ENCODE assay signal across 10 mouse cellular contexts in genomic region chr6:116672349-116672748, GRCm38 (mm10). TPM values are rescaled to one million over a fixed set of nuclear protein-coding genes. Genes with fewer than 3 reads are reported as not detected.
DNase-seq lines count a peak whose midpoint lies in the region; ATAC-seq lines count a peak whose summit lies in the region.
"Had no signal": no experiment of that assay in that cellular context is flagged by ENCODE, and none has a peak within 500 bp of the region (broad histone marks: within the 10 kb centered on the region; RNA-seq: fewer than 3 reads in every experiment).

No protein-coding gene starts in this region.

- DNase-seq in limb, embryonic 10.5 days (ENCODE audit: low spot score) = no peak
- DNase-seq in embryonic facial prominence, embryonic 14.5 days (ENCODE audit: low spot score) = no peak
- no peak for DNase-seq in thymus, adult 18-20 months
- DNase-seq in natural killer cell, adult 2 months (ENCODE audit: low spot score in 2 of 2) = no peak
- DNase-seq: adrenal gland, postnatal 10 days; liver, embryonic 13.5 days had no signal

- 80% methylated on average over 5 of the region's 5 CpGs for WGBS in limb, embryonic 12.5 days
- WGBS in limb, embryonic 10.5 days = 81% methylated on average over 5 of the region's 5 CpGs
- 67% methylated on average over 5 of the region's 5 CpGs for WGBS in embryonic facial prominence, embryonic 14.5 days
- WGBS in hindbrain, embryonic 15.5 days = 46% methylated on average over 5 of the region's 5 CpGs
- WGBS in neural tube, embryonic 12.5 days = 67% methylated on average over 5 of the region's 5 CpGs

- H3K9me3 ChIP-seq in limb, embryonic 12.5 days = no peaks in the 10 kb centered on the region
- no peaks in the 10 kb centered on the region for H3K9me3 ChIP-seq in limb, embryonic 10.5 days (replicated peaks)
- no peaks in the 10 kb centered on the region for H3K9me3 ChIP-seq in embryonic facial prominence, embryonic 14.5 days (ENCODE audit: control insufficient read depth, low read length)
- H3K9me3 ChIP-seq in hindbrain, embryonic 15.5 days = no peaks in the 10 kb centered on the region
- no peaks in the 10 kb centered on the region for H3K9me3 ChIP-seq in neural tube, embryonic 12.5 days
- H3K9me3 ChIP-seq: liver, embryonic 13.5 days had no signal

- peak overlapping the region; percentile 92; the same call in 1 of the 2 replicates for H3K4me2 ChIP-seq in limb, embryonic 12.5 days
- H3K4me2 ChIP-seq in embryonic facial prominence, embryonic 14.5 days (ENCODE audit: low read depth, low read length) = peak overlapping the region; percentile 77
- peak overlapping the region; percentile 93 for H3K4me2 ChIP-seq in hindbrain, embryonic 15.5 days
- H3K4me2 ChIP-seq in neural tube, embryonic 12.5 days (replicated peaks) = peak overlapping the region; percentile 91

- ATAC-seq in limb, embryonic 12.5 days (ENCODE audit: insufficient number of reproducible peaks, insufficient read depth, low FRiP score, low TSS enrichment, low read depth) = no peak
- no peak for ATAC-seq in embryonic facial prominence, embryonic 14.5 days (ENCODE audit: low read depth)
- ATAC-seq in hindbrain, embryonic 15.5 days (ENCODE audit: low FRiP score, low read depth) = no peak
- no peak for ATAC-seq in neural tube, embryonic 12.5 days (ENCODE audit: low FRiP score, low read depth)
- ATAC-seq in activated CD4-positive, CD25-positive, alpha-beta regulatory T cell, adult 4 months = no peak

- H3K27me3 ChIP-seq in limb, embryonic 12.5 days = peaks cover 32% of the 10 kb centered on the region
- H3K27me3 ChIP-seq in limb, embryonic 10.5 days (ENCODE audit: low read depth, poor library complexity, severe bottlenecking) = peaks cover 50% of the 10 kb centered on the region
- H3K27me3 ChIP-seq in embryonic facial prominence, embryonic 14.5 days (replicated peaks; ENCODE audit: control insufficient read depth, insufficient read depth, low read length) = 0 out of 2 replicates have a peak, but pooled peaks cover 3% of the 10 kb centered on the region
- no peaks in the 10 kb centered on the region for H3K27me3 ChIP-seq in hindbrain, embryonic 15.5 days
- H3K27me3 ChIP-seq in neural tube, embryonic 12.5 days (replicated peaks) = no peaks in the 10 kb centered on the region

- no peak overlapping the region for H3K9ac ChIP-seq in limb, embryonic 12.5 days (replicated peaks)
- 0 out of 2 replicates have a peak overlapping the region, but pooled peaks have one; percentile 10 for H3K9ac ChIP-seq in embryonic facial prominence, embryonic 14.5 days (ENCODE audit: low read depth, low read length)
- no peak overlapping the region for H3K9ac ChIP-seq in hindbrain, embryonic 15.5 days
- H3K9ac ChIP-seq in neural tube, embryonic 12.5 days = 0 out of 2 replicates have a peak overlapping the region, but pooled peaks have one; percentile 59

- H3K4me1 ChIP-seq in limb, embryonic 12.5 days (replicated peaks) = peaks cover 30% of the 10 kb centered on the region
- peaks cover 59% of the 10 kb centered on the region for H3K4me1 ChIP-seq in limb, embryonic 10.5 days
- peaks cover 13% of the 10 kb centered on the region; the same call in 1 of the 2 replicates for H3K4me1 ChIP-seq in embryonic facial prominence, embryonic 14.5 days (ENCODE audit: control insufficient read depth, insufficient read depth, low read length)
- H3K4me1 ChIP-seq in hindbrain, embryonic 15.5 days (replicated peaks) = peaks cover 46% of the 10 kb centered on the region
- peaks cover 35% of the 10 kb centered on the region for H3K4me1 ChIP-seq in neural tube, embryonic 12.5 days

- no peak overlapping the region for H3K27ac ChIP-seq in limb, embryonic 12.5 days
- H3K27ac ChIP-seq in limb, embryonic 10.5 days = no peak overlapping the region
- H3K27ac ChIP-seq in embryonic facial prominence, embryonic 14.5 days (replicated peaks; ENCODE audit: low read depth, low read length) = no peak overlapping the region
- H3K27ac ChIP-seq in hindbrain, embryonic 15.5 days (replicated peaks) = 0 out of 2 replicates have a peak overlapping the region, but pooled peaks have one; percentile 22
- H3K27ac ChIP-seq in neural tube, embryonic 12.5 days = no peak overlapping the region
- H3K27ac ChIP-seq: liver, embryonic 13.5 days had no signal

- H3K36me3 ChIP-seq in limb, embryonic 12.5 days = no peaks in the 10 kb centered on the region
- H3K36me3 ChIP-seq in limb, embryonic 10.5 days = no peaks in the 10 kb centered on the region
- H3K36me3 ChIP-seq in embryonic facial prominence, embryonic 14.5 days (ENCODE audit: control insufficient read depth, insufficient read depth, low read length) = no peaks in the 10 kb centered on the region
- no peaks in the 10 kb centered on the region for H3K36me3 ChIP-seq in hindbrain, embryonic 15.5 days
- H3K36me3 ChIP-seq in neural tube, embryonic 12.5 days = no peaks in the 10 kb centered on the region
- H3K36me3 ChIP-seq: liver, embryonic 13.5 days had no signal

- no peak overlapping the region for H3K4me3 ChIP-seq in limb, embryonic 12.5 days (replicated peaks)
- H3K4me3 ChIP-seq in limb, embryonic 10.5 days = no peak overlapping the region
- H3K4me3 ChIP-seq in embryonic facial prominence, embryonic 14.5 days (ENCODE audit: low read depth, low read length) = no peak overlapping the region
- peak overlapping the region; percentile 55 for H3K4me3 ChIP-seq in hindbrain, embryonic 15.5 days
- H3K4me3 ChIP-seq in neural tube, embryonic 12.5 days = no peak overlapping the region

RNA-seq across cellular contexts. Expression of gene Rassf4, which starts 1.4 kb away (rescaled TPM):
- 6.2 and 6.5 TPM in 2 replicates for polyA plus RNA-seq in limb, embryonic 12.5 days (2016; fragmentation: Nextera tagmentation; extraction: Ambion mirVana)
- polyA plus RNA-seq in limb, embryonic 10.5 days (2016; fragmentation: Nextera tagmentation; extraction: Ambion mirVana) = 2.7 and 4.2 TPM in 2 replicates
- 17.5 and 17.9 TPM in 2 replicates for polyA plus RNA-seq in embryonic facial prominence, embryonic 14.5 days (2014; fragmentation: Nextera tagmentation; extraction: Ambion mirVana)
- 29.4 and 29.9 TPM in 2 replicates for polyA plus RNA-seq in hindbrain, embryonic 15.5 days (2015; fragmentation: Nextera tagmentation; extraction: Ambion mirVana)
- 34.1 and 38.3 TPM in 2 replicates for polyA plus RNA-seq in neural tube, embryonic 12.5 days (2016; fragmentation: Nextera tagmentation; extraction: Ambion mirVana)
- 1 to 10 TPM; 2.5 to 3.8 TPM for polyA plus RNA-seq in activated CD4-positive, CD25-positive, alpha-beta regulatory T cell, adult 4 months (2017; shearing (Covaris generic))

RNA-seq across cellular contexts. Expression of gene Depp1, which starts 21.9 kb away (rescaled TPM):
- polyA plus RNA-seq in limb, embryonic 12.5 days (2016; fragmentation: Nextera tagmentation; extraction: Ambion mirVana) = 19.9 and 22.1 TPM in 2 replicates
- polyA plus RNA-seq in limb, embryonic 10.5 days (2016; fragmentation: Nextera tagmentation; extraction: Ambion mirVana) = 34.4 and 34.7 TPM in 2 replicates
- polyA plus RNA-seq in embryonic facial prominence, embryonic 14.5 days (2014; fragmentation: Nextera tagmentation; extraction: Ambion mirVana) = 23.7 and 27.1 TPM in 2 replicates
- 10.8 and 12.2 TPM in 2 replicates for polyA plus RNA-seq in hindbrain, embryonic 15.5 days (2015; fragmentation: Nextera tagmentation; extraction: Ambion mirVana)
- polyA plus RNA-seq in neural tube, embryonic 12.5 days (2016; fragmentation: Nextera tagmentation; extraction: Ambion mirVana) = 12.3 and 14.6 TPM in 2 replicates
- under 1 TPM; 0.36 to 0.37 TPM for polyA plus RNA-seq in activated CD4-positive, CD25-positive, alpha-beta regulatory T cell, adult 4 months (2017; shearing (Covaris generic))

RNA-seq across cellular contexts. Expression of gene Zfp422, which starts 43.5 kb away (rescaled TPM):
- 262 and 269 TPM in 2 replicates for polyA plus RNA-seq in limb, embryonic 12.5 days (2016; fragmentation: Nextera tagmentation; extraction: Ambion mirVana)
- polyA plus RNA-seq in limb, embryonic 10.5 days (2016; fragmentation: Nextera tagmentation; extraction: Ambion mirVana) = 235 and 264 TPM in 2 replicates
- polyA plus RNA-seq in embryonic facial prominence, embryonic 14.5 days (2014; fragmentation: Nextera tagmentation; extraction: Ambion mirVana) = 131 and 154 TPM in 2 replicates
- polyA plus RNA-seq in hindbrain, embryonic 15.5 days (2015; fragmentation: Nextera tagmentation; extraction: Ambion mirVana) = 131 and 135 TPM in 2 replicates
- 236 and 240 TPM in 2 replicates for polyA plus RNA-seq in neural tube, embryonic 12.5 days (2016; fragmentation: Nextera tagmentation; extraction: Ambion mirVana)
- 10 to 100 TPM; 32.3 to 36.6 TPM for polyA plus RNA-seq in activated CD4-positive, CD25-positive, alpha-beta regulatory T cell, adult 4 months (2017; shearing (Covaris generic))

RNA-seq across cellular contexts. Expression of gene Tmem72, which starts 44.4 kb away (rescaled TPM):
- polyA plus RNA-seq in limb, embryonic 12.5 days (2016; fragmentation: Nextera tagmentation; extraction: Ambion mirVana) = 0.06 TPM in 2 replicates
- 0.04 and 0.06 TPM in 2 replicates for polyA plus RNA-seq in limb, embryonic 10.5 days (2016; fragmentation: Nextera tagmentation; extraction: Ambion mirVana)
- 0.67 and 1.0 TPM in 2 replicates for polyA plus RNA-seq in embryonic facial prominence, embryonic 14.5 days (2014; fragmentation: Nextera tagmentation; extraction: Ambion mirVana)
- 1.7 and 2.9 TPM in 2 replicates for polyA plus RNA-seq in hindbrain, embryonic 15.5 days (2015; fragmentation: Nextera tagmentation; extraction: Ambion mirVana)
- polyA plus RNA-seq in neural tube, embryonic 12.5 days (2016; fragmentation: Nextera tagmentation; extraction: Ambion mirVana) = 0.09 and 0.10 TPM in 2 replicates
- under 1 TPM; 0.03 to 0.04 TPM for polyA plus RNA-seq in activated CD4-positive, CD25-positive, alpha-beta regulatory T cell, adult 4 months (2017; shearing (Covaris generic))

Comparison
In these comparisons a context has a peak if more than half of its experiments do, and no peak if none do; other contexts are left out.
1. H3K9ac ChIP-seq: peak in embryonic facial prominence, embryonic 14.5 days (single experiment) and neural tube, embryonic 12.5 days (single experiment); none in limb, embryonic 12.5 days (single experiment) and hindbrain, embryonic 15.5 days (single experiment).
2. Peak in every context shown above with its lines, with median percentiles within 50 percentile points of each other: H3K4me2 ChIP-seq.